ENCODE assay signal across 23 mouse cellular contexts in genomic region chr11:111398706-111399105, GRCm38 (mm10).
DNase-seq lines count a peak whose midpoint lies in the region; ATAC-seq and TF ChIP-seq lines count a peak whose summit lies in the region.
"Had no signal": no experiment of that assay in that cellular context is flagged by ENCODE, and none has a peak within 500 bp of the region (broad histone marks: within the 10 kb centered on the region; RNA-seq: fewer than 3 reads in every experiment).

No protein-coding gene starts in this region.

- TF ChIP-seq CTCF in liver, postnatal 0 days (IDR thresholded peaks at IDR 0.05; ENCODE audit: low read depth), result no peak

- 79% methylated on average over 1 of the region's 1 CpGs for WGBS in midbrain, embryonic 11.5 days
- 88% methylated on average over 1 of the region's 1 CpGs for WGBS in midbrain, embryonic 16.5 days
- 89% methylated on average over 1 of the region's 1 CpGs for WGBS in liver, postnatal 0 days (ENCODE audit: insufficient replicate concordance)

- H3K4me3 ChIP-seq in midbrain, embryonic 11.5 days (ENCODE audit: low read depth, low read length), result no peak overlapping the region
- no peak overlapping the region for H3K4me3 ChIP-seq in midbrain, embryonic 16.5 days (ENCODE audit: low read depth, low read length)
- no peak overlapping the region for H3K4me3 ChIP-seq in liver, postnatal 0 days (ENCODE audit: low read depth, low read length)

- no peaks in the 10 kb centered on the region for H3K4me1 ChIP-seq in midbrain, embryonic 11.5 days (ENCODE audit: control insufficient read depth, insufficient read depth, low read length)
- H3K4me1 ChIP-seq in midbrain, embryonic 16.5 days (ENCODE audit: control insufficient read depth, insufficient read depth, low read length), result no peaks in the 10 kb centered on the region
- H3K4me1 ChIP-seq in liver, postnatal 0 days (ENCODE audit: insufficient read depth), result no peaks in the 10 kb centered on the region

- no peak overlapping the region for H3K4me2 ChIP-seq in midbrain, embryonic 11.5 days
- no peak overlapping the region for H3K4me2 ChIP-seq in midbrain, embryonic 16.5 days (ENCODE audit: low read length)
- H3K4me2 ChIP-seq in liver, postnatal 0 days (ENCODE audit: low read depth, low read length), result no peak overlapping the region

- no peaks in the 10 kb centered on the region for H3K36me3 ChIP-seq in midbrain, embryonic 11.5 days (ENCODE audit: control insufficient read depth, insufficient read depth, low read length)
- no peaks in the 10 kb centered on the region for H3K36me3 ChIP-seq in midbrain, embryonic 16.5 days (ENCODE audit: control insufficient read depth, insufficient read depth, low read length)
- no peaks in the 10 kb centered on the region for H3K36me3 ChIP-seq in liver, postnatal 0 days (replicated peaks; ENCODE audit: insufficient read depth, low read length)
- H3K36me3 ChIP-seq: G1E had no signal

- H3K27ac ChIP-seq in midbrain, embryonic 11.5 days (ENCODE audit: low read depth, low read length), result no peak overlapping the region
- H3K27ac ChIP-seq in midbrain, embryonic 16.5 days (ENCODE audit: low read length), result no peak overlapping the region
- no peak overlapping the region for H3K27ac ChIP-seq in liver, postnatal 0 days (ENCODE audit: low read depth)

- no peaks in the 10 kb centered on the region for H3K27me3 ChIP-seq in midbrain, embryonic 11.5 days (ENCODE audit: control insufficient read depth, insufficient read depth, low read length)
- H3K27me3 ChIP-seq in midbrain, embryonic 16.5 days (ENCODE audit: control insufficient read depth, insufficient read depth, low read depth, low read length), result no peaks in the 10 kb centered on the region
- H3K27me3 ChIP-seq in liver, postnatal 0 days (ENCODE audit: insufficient read depth, low read length), result no peaks in the 10 kb centered on the region
- H3K27me3 ChIP-seq: CH12.LX, Patski had no signal

- H3K9ac ChIP-seq in midbrain, embryonic 11.5 days (ENCODE audit: low read length), result no peak overlapping the region
- no peak overlapping the region for H3K9ac ChIP-seq in midbrain, embryonic 16.5 days (ENCODE audit: low read depth, low read length)
- no peak overlapping the region for H3K9ac ChIP-seq in liver, postnatal 0 days (replicated peaks)

- no peak for ATAC-seq in midbrain, embryonic 11.5 days (ENCODE audit: low FRiP score)
- no peak for ATAC-seq in midbrain, embryonic 16.5 days
- no peak for ATAC-seq in liver, postnatal 0 days
- ATAC-seq in erythroblast, adult 5-6 weeks (replicated peaks; ENCODE audit: low FRiP score, poor library complexity, severe bottlenecking), result no peak
- ATAC-seq: activated CD4-positive, CD25-positive, alpha-beta regulatory T cell, adult 4 months; CD4-positive, CD25-positive, alpha-beta regulatory T cell, adult 4 months; Patski had no signal

- TF ChIP-seq EP300 in liver, postnatal 0 days (IDR thresholded peaks at IDR 0.05; ENCODE audit: low read depth), result no peak

- no peaks in the 10 kb centered on the region for H3K9me3 ChIP-seq in midbrain, embryonic 11.5 days (ENCODE audit: control insufficient read depth, low read length)
- no peaks in the 10 kb centered on the region for H3K9me3 ChIP-seq in midbrain, embryonic 16.5 days (replicated peaks; ENCODE audit: control insufficient read depth, low read length, poor library complexity, severe bottlenecking)
- no peaks in the 10 kb centered on the region for H3K9me3 ChIP-seq in liver, postnatal 0 days (ENCODE audit: low read length)

- DNase-seq in midbrain, embryonic 11.5 days (ENCODE audit: low spot score, missing footprints), result peak; percentile 35
- DNase-seq in 3T3-L1 (ENCODE audit: low read depth, low spot score), result peak; percentile 53
- peak; percentile 51 for DNase-seq in Muller cell, postnatal 12 days (ENCODE audit: inconsistent ontology term)
- DNase-seq in liver, postnatal 0 days, result no peak
- DNase-seq: adrenal gland, adult 2 months; adrenal gland, adult 8-10 months; adrenal gland, postnatal 10 days; adrenal gland, postnatal 14 days; adrenal gland, postnatal 25 days; adrenal gland, postnatal 36 days; B cell, adult 2 months; cerebellum, adult 11 months; cerebellum, adult 11-12 months; cerebellum, adult 18-20 months; cerebellum, adult 2 months; cerebellum, adult 8-10 months had no signal
